Mouse (Mus musculus) testis, postnatal 10 days (tissue): ENCODE data around the gene Fbxo30.

Source experiments
- DNase-seq: peaks from one replicate; pipeline ENCODE4 v3.0.0; 2021; ENCODE audit warnings: low spot score

The Fbxo30 gene

DNA sequence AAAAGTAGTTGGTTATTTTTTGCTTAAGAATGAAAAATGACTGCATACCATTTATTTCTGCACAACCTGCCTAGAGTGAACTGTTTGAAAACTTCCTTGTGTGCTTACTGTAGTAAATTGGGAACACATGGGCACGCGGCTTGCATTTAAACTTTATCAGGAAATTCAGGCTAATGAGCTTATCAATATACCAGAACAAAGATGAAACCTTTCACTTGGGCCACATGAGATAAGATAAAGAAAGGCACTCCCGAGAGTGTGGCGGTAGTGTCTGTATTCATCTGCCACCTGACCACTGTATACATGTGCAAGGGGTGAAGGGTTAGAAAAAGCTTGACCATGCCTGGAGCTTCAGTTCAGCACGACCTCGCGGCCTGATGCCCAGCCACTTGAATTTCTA lies 41.2 kb downstream of the Fbxo30 start:
- no peak for DNase-seq

DNA sequence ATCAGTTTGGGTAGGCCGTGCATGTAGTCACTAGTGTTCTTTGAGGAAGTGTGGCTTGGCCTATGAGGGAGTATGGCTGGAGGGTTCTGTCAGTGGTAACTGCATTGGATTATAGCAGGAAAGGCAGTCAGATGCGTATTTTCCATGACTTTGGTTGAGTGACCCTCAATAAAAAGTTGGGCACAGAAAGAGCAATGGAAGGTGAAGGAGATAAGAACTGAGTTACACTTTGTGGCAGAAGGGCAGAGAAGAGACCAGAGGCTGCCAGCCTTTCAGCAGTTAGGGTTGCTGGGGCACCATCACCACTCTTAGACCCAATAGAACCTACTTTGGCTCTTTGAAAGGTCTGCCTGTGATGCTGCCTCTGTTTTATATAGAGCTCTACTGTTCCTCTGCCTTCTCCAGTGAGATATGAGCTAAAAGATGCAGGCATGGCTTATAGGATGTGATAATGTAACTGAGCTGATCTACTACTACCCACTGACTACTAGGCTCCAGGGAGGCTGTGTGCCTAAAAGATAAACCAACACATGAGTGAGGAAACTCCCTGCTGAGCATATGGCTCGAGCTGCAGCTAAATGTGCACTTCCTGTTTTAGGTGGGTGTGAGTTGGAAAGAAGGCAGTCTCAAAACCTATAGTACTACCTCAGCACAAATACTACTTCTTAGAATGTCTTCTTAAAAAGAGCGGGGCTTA lies 42.2 kb downstream of the Fbxo30 start:
- no peak for DNase-seq

DNA sequence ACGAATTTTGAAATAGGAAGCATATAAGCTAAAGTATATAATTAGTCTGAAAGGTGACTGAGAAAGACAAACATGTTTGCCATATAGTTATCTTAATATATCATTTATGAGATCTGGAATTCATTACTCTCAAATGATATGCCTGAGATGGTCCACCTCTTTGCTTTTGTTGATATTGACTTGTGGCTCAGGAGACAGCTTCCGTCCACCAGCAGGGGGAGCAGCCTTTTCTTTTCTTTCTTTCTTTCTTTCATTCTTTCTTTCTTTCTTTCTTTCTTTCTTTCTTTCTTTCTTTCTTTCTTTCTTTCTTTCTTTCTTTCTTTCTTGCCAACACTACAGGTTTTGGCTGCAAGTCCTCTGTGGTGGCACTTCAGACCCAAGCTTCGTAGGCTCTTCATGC lies 45.4 kb downstream of the Fbxo30 start:
- no peak for DNase-seq

DNA sequence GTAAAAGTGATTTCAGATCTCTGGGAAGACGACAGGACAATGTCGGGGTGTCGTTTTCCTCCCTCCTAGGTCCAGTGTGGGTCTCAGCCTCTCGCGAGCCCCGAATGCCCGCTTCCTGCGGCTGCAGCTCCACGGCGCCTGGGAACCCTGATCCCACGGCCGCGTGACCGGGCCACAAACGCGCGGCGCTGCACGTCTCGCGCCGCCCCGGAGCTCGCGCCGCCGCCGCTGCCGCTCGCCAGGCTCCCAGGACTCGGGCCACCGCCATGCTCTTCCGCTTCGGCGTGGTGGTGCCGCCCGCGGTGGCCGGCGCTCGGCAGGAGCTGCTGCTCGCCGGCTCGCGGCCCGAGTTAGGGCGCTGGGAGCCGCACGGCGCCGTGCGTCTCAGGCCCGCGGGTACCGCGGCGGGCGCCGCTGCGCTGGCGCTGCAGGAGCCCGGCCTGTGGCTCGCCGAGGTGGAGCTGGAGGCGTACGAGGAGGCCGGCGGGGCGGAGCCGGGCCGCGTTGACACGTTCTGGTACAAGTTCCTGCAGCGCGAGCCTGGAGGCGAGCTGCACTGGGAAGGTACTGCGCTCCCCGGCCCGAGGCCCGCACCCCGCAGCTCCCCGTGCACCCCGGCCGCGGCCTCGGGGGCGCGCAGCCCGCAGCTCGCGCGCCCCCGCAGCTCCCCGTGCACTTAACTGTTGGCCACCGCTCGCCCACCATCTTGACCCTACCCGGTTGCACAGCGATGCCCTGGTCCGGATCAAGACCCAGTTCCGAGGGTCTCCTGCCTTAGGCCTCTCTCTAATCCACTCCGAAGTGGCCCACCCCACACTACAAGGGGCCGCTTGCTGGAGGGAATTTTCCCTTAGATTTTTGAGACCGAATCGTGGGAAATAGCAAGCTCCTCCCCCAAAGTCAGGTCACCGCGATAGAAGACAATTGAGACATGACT lies 62.3 kb downstream of the Fbxo30 start, which contains the start of gene Epm2a:
TSS of gene Epm2a (plus strand) at position 200 of the 937 bp plus-strand sequence.
- DNase-seq, result peak; percentile 85

DNA sequence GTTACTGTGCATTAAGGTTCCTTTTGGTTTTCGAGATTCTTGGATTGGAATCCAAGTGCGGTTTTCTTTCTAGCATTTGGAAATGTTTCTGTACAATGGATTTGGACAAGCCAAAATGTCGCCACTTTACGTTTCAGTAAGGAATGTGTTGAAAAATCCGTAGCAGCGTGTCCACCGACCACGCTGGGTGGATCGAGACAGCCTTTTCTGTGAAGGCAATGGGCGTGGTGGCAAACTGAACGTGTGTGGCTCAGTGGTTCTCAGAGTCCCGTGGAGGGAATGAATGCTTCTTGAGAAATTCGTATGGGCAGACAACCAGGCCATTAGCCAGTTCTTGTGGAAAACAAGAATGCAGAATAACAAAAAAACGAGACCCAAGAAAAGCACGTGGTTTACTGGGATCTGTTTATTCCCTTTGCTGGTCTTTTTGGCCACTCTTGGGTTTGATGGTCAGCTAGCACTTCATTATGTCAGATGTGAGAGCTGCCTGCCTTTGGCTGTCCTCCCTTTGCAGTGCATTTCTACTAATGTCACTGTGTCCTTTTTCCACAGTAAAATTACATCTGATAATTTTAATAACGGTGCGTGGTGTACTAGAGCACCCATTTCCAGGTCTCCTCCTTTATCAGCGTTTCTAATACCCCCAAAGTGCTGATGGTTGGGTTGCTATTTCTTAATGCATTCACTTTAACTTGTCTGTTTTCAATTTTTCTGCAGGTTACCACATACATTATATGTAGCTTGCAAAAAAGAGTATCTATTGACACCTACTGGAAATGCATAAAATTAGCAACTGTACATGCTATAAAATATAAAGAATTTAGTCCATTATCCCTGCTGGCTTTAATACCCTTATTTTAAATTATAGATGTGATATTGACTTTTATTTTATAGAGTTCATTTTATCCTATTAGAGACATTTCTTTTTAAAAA lies 63.7 kb downstream of the Fbxo30 start:
- DNase-seq, result no peak
